Mouse (Mus musculus): Measurements from ENCODE around the gene Pdx1. TPM values are rescaled to one million over a fixed set of nuclear protein-coding genes. Genes with fewer than 3 reads are reported as not detected.

The Pdx1 gene
- polyA plus RNA-seq, 1 experiment = not detected

DNA sequence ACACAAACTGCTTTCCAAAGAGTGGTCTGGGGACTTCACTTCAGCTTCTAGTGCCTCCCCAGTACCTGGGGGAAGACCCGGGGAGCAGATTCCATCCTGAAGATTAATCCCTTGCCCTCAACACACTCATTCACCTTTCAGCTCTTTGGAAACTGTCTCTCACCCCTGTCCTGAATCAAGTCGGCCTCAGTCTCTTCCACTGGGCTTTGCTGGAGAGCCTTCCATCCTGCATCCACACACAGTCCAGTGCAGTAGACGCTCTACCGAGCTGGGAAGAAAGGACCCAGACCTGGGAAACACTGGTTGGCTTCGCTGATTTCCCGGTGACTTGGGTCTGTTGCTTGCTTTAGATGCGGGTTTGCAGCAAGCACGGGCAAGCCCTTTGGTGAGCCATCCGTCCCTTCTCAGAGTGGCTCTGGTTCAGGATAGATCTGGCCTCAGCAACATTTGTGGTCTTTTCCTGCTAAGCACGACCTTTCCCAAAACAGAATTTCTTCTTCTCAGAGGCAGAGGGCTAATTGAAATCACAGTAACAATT is 3.1 kb downstream of the Pdx1 start:
- H3K27me3 ChIP-seq (ENCODE audit: control insufficient read depth, insufficient read depth, insufficient read length) = peaks cover 75% of the 10 kb centered on the region
- no peak overlapping the region for H3K4me3 ChIP-seq
- no peaks in the 10 kb centered on the region for H3K79me2 ChIP-seq (ENCODE audit: control insufficient read depth, insufficient read depth)
- H3K4me2 ChIP-seq (ENCODE audit: low read depth) = no peak overlapping the region
- no peaks in the 10 kb centered on the region for H3K36me3 ChIP-seq (ENCODE audit: control insufficient read depth, insufficient read depth)
- H3ac ChIP-seq (ENCODE audit: control insufficient read depth, insufficient read length) = no peak overlapping the region
- TF ChIP-seq REST (IDR thresholded peaks at IDR 0.05; ENCODE audit: insufficient read depth, insufficient read length) (no peak), MYOG (IDR thresholded peaks at IDR 0.05; ENCODE audit: control insufficient read depth in 1 of 3, insufficient read depth in 1 of 3, insufficient read length in 2 of 3, low read depth in 2 of 3) (no peak), MAX (IDR thresholded peaks at IDR 0.05; ENCODE audit: low read depth) (no peak), TCF3 (IDR thresholded peaks at IDR 0.05; ENCODE audit: insufficient read length, low read depth) (no peak), CEBPB (IDR thresholded peaks at IDR 0.05; ENCODE audit: insufficient read depth, poor library complexity, severe bottlenecking) (no peak), POLR2AphosphoS2 (IDR thresholded peaks at IDR 0.05; ENCODE audit: insufficient read length, low read depth) (no peak), POLR2A (IDR thresholded peaks at IDR 0.05; ENCODE audit: insufficient read length, low read depth) (no peak), USF1 (IDR thresholded peaks at IDR 0.05; ENCODE audit: low read depth) (no peak)

DNA sequence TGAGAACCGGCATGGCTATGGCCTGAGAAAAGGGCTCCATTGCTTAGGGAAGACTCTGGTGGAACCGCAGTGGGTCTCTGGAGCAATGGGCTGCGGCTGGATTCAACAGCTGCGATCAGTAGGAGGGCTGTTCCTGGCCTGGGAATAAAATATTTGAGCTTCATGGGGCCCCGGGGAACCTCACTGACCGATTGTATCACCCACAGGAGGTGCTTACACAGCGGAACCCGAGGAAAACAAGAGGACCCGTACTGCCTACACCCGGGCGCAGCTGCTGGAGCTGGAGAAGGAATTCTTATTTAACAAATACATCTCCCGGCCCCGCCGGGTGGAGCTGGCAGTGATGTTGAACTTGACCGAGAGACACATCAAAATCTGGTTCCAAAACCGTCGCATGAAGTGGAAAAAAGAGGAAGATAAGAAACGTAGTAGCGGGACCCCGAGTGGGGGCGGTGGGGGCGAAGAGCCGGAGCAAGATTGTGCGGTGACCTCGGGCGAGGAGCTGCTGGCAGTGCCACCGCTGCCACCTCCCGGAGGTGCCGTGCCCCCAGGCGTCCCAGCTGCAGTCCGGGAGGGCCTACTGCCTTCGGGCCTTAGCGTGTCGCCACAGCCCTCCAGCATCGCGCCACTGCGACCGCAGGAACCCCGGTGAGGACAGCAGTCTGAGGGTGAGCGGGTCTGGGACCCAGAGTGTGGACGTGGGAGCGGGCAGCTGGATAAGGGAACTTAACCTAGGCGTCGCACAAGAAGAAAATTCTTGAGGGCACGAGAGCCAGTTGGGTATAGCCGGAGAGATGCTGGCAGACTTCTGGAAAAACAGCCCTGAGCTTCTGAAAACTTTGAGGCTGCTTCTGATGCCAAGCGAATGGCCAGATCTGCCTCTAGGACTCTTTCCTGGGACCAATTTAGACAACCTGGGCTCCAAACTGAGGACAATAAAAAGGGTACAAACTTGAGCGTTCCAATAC is 4.7 kb downstream of the Pdx1 start:
- H3K4me2 ChIP-seq (ENCODE audit: low read depth) = peak overlapping the region; percentile 38
- TF ChIP-seq MYOG (IDR thresholded peaks at IDR 0.05; ENCODE audit: control insufficient read depth in 1 of 3, insufficient read depth in 1 of 3, insufficient read length in 2 of 3, low read depth in 2 of 3) (peak in 1 of 3 experiments; percentile 28), MYOD1 (IDR thresholded peaks at IDR 0.05; ENCODE audit: control insufficient read depth in 1 of 3, insufficient read length in 2 of 3, low read depth in 2 of 3) (peak in 2 of 3 experiments; percentile 31 to 54), CEBPB (IDR thresholded peaks at IDR 0.05; ENCODE audit: insufficient read depth, poor library complexity, severe bottlenecking) (no peak)
- no peaks in the 10 kb centered on the region for H3K79me2 ChIP-seq (ENCODE audit: control insufficient read depth, insufficient read depth)
- H3K4me3 ChIP-seq = no peak overlapping the region
- H3K27me3 ChIP-seq (ENCODE audit: control insufficient read depth, insufficient read depth, insufficient read length) = peaks cover 84% of the 10 kb centered on the region
- no peaks in the 10 kb centered on the region for H3K36me3 ChIP-seq (ENCODE audit: control insufficient read depth, insufficient read depth)
- H3ac ChIP-seq (ENCODE audit: control insufficient read depth, insufficient read length) = peak overlapping the region; percentile 33

DNA sequence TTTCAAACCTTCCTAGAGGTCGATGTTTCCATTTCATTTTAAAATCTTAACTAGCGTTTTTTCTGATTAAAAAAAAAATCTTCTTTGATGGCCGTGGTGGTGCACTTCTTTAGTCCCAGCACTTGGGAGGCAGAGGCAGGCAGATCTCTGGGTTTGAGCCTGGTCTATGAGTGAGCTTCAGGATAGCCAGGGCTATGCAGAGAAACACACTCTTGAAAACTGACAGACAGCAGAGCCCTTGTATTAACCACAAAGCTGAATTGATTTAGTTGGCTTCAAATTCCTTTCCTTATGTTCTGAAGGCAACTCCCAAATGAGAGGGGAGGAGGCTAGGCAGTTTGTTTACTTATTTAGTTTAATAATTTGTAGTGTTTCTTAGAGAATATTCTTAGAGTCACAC is 6.0 kb downstream of the Pdx1 start:
- no peaks in the 10 kb centered on the region for H3K36me3 ChIP-seq (ENCODE audit: control insufficient read depth, insufficient read depth)
- peaks cover 80% of the 10 kb centered on the region for H3K27me3 ChIP-seq (ENCODE audit: control insufficient read depth, insufficient read depth, insufficient read length)
- no peak overlapping the region for H3K4me2 ChIP-seq (ENCODE audit: low read depth)
- no peak overlapping the region for H3ac ChIP-seq (ENCODE audit: control insufficient read depth, insufficient read length)
- H3K79me2 ChIP-seq (ENCODE audit: control insufficient read depth, insufficient read depth) = no peaks in the 10 kb centered on the region
- no peak overlapping the region for H3K4me3 ChIP-seq
- TF ChIP-seq SRF (IDR thresholded peaks at IDR 0.05; ENCODE audit: control insufficient read depth, insufficient read length, low read depth) (no peak), USF1 (IDR thresholded peaks at IDR 0.05; ENCODE audit: low read depth) (no peak), CEBPB (IDR thresholded peaks at IDR 0.05; ENCODE audit: insufficient read depth, poor library complexity, severe bottlenecking) (no peak), E2F4 (IDR thresholded peaks at IDR 0.05; ENCODE audit: insufficient read depth) (no peak), REST (IDR thresholded peaks at IDR 0.05; ENCODE audit: insufficient read depth, insufficient read length) (no peak), TCF3 (IDR thresholded peaks at IDR 0.05; ENCODE audit: insufficient read length, low read depth) (no peak), POLR2A (IDR thresholded peaks at IDR 0.05; ENCODE audit: insufficient read length, low read depth) (no peak), MAX (IDR thresholded peaks at IDR 0.05; ENCODE audit: low read depth) (no peak), MYOG (IDR thresholded peaks at IDR 0.05; ENCODE audit: control insufficient read depth in 1 of 3, insufficient read depth in 1 of 3, insufficient read length in 2 of 3, low read depth in 2 of 3) (no peak), POLR2AphosphoS2 (IDR thresholded peaks at IDR 0.05; ENCODE audit: insufficient read length, low read depth) (no peak), MYOD1 (IDR thresholded peaks at IDR 0.05; ENCODE audit: control insufficient read depth in 1 of 3, insufficient read length in 2 of 3, low read depth in 2 of 3) (no peak), TCF12 (IDR thresholded peaks at IDR 0.05; ENCODE audit: insufficient read depth, poor library complexity, severe bottlenecking) (no peak)

DNA sequence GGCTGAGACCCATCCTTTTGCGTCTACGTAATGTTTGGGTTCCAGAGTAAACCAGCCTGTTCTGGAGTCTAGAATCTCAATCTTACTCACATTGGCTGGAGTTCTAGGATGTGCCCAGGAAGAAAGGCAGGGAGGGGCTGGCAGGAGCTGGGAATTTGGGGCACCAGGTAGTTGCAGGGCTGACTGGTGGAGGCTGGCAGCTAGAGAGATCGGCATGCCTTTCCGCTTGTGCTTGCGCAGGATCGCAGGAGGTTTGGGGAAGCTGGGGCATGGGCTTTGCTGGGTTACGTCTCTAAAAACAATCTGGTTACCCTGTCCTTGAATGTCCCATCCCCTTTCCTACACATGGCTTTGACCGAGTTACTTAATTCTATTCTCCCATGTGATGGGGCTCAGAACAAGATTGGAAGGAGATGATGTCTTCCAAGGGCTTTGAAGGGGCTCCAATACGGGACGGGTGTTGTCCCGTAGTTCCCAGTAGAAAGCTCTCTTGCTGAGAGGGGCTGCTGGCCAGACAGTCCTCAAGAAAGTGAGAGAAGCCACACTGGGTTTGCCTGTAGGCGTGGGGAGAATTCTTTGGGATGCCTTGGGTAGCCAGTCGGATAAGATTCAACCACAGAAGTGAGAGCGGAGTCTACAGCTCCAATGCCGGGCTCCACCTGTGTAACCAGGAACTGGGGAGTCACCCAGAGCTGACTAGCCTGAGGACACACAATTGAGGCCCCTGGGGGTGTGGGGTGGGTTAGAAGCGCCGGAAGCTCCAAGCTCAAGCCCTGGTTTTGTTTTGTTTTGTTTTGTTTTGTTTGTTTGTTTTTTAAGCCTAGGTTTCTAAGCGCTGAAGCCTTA is 7.2 kb downstream of the Pdx1 start:
- peaks cover 69% of the 10 kb centered on the region for H3K27me3 ChIP-seq (ENCODE audit: control insufficient read depth, insufficient read depth, insufficient read length)

More for the DNA sequence above, 7.2 kb downstream of the Pdx1 start:
- no peaks in the 10 kb centered on the region for H3K36me3 ChIP-seq (ENCODE audit: control insufficient read depth, insufficient read depth)
- H3K4me3 ChIP-seq = no peak overlapping the region
- H3ac ChIP-seq (ENCODE audit: control insufficient read depth, insufficient read length) = no peak overlapping the region
- peak overlapping the region; percentile 27 for H3K4me2 ChIP-seq (ENCODE audit: low read depth)
- TF ChIP-seq TCF12 (IDR thresholded peaks at IDR 0.05; ENCODE audit: insufficient read depth, poor library complexity, severe bottlenecking) (no peak), MAX (IDR thresholded peaks at IDR 0.05; ENCODE audit: low read depth) (no peak), SRF (IDR thresholded peaks at IDR 0.05; ENCODE audit: control insufficient read depth, insufficient read length, low read depth) (no peak), E2F4 (IDR thresholded peaks at IDR 0.05; ENCODE audit: insufficient read depth) (no peak), MYOG (IDR thresholded peaks at IDR 0.05; ENCODE audit: control insufficient read depth in 1 of 3, insufficient read depth in 1 of 3, insufficient read length in 2 of 3, low read depth in 2 of 3) (no peak), POLR2A (IDR thresholded peaks at IDR 0.05; ENCODE audit: insufficient read length, low read depth) (no peak), REST (IDR thresholded peaks at IDR 0.05; ENCODE audit: insufficient read depth, insufficient read length) (no peak), CEBPB (IDR thresholded peaks at IDR 0.05; ENCODE audit: insufficient read depth, poor library complexity, severe bottlenecking) (no peak), MYOD1 (IDR thresholded peaks at IDR 0.05; ENCODE audit: control insufficient read depth in 1 of 3, insufficient read length in 2 of 3, low read depth in 2 of 3) (no peak), POLR2AphosphoS2 (IDR thresholded peaks at IDR 0.05; ENCODE audit: insufficient read length, low read depth) (no peak), TCF3 (IDR thresholded peaks at IDR 0.05; ENCODE audit: insufficient read length, low read depth) (no peak), USF1 (IDR thresholded peaks at IDR 0.05; ENCODE audit: low read depth) (no peak)
- H3K79me2 ChIP-seq (ENCODE audit: control insufficient read depth, insufficient read depth) = no peaks in the 10 kb centered on the region
